Mouse (Mus musculus) MEL-GATA-1-ER (cell line): ENCODE measurements around the gene Prdx1.

Experiments used
- DNase-seq: peaks from one replicate; pipeline ENCODE4 v3.0.0-alpha.2; 2012; ENCODE audit warnings: low read depth; ENCODE audit errors: extremely low read depth

The Prdx1 gene

DNA sequence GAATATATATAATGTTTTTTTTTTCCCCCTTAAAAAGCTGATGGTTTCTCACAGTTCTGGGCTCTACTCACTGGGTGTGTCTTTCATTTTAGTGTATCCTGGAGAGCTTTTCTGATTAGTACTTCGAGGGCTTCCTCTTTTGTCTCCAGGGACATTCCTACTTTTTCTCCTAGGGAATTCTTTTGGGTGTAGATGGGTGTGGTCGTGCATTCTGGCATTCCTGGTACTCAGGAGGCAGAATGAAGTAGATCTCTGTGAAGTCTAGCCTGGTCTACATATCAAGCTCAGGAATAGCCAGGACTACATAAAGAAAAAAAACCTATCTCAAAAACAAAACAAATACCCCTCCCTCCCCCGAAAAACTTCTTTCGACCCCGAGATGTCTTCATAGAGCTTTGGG, 40.1 kb downstream of the Prdx1 start:
- DNase-seq = no peak

DNA sequence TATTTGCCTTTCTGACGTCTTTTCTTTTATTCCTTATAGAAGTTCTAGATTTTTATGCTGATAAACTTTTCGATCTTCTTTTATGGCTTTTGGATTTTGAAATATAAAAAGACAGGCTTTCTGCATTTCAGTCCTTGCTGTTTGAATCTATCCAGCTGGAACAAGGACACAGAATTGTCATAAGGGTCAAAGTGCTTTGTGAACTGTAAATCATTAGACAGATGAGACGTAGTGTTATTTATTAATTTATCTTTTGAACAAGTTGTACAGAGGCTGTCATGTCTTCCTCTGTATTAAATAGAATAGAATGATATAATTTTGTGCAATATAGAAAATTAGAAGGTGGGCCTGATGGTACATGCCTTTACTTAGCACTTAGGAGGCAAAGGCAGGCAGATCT, 42.1 kb downstream of the Prdx1 start:
- no peak for DNase-seq

DNA sequence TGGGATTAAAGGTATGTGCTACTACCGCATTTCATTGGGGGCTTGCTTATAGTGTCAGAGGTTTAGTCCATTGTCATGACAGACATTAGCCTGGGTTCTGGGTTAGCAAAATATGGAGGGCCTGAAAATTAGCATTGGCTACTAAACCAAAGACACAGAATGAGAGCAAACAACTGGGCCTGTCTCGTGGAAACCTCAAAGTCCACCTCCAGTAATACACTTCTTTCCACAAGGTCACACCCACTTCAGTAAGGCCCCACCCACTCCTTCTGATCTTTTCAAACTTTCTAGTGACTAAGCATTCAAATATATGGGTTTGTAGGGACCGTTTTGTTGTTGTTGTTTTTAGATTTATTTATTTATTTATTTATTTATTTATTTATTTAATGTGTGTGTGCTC, 44.2 kb downstream of the Prdx1 start:
- no peak for DNase-seq

DNA sequence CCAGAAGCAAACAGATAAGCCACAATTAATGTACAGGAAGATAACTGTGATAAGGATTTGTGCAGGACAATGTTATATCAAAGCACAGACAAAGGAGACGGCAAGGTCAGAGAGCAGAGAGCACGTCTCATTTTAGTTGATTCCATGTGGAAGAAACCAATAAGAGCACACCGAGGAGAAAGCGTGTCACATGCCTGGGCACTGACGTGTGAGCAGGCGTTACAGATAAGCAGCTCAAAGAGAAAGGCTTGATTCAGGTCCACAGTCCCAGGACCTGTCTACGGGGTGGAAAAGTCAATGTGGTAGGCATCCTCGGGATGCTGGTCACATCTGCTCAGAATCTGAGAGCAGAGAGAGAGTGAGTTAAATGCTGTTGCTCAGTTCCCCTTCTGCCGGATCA, 45.7 kb downstream of the Prdx1 start:
- no peak for DNase-seq

DNA sequence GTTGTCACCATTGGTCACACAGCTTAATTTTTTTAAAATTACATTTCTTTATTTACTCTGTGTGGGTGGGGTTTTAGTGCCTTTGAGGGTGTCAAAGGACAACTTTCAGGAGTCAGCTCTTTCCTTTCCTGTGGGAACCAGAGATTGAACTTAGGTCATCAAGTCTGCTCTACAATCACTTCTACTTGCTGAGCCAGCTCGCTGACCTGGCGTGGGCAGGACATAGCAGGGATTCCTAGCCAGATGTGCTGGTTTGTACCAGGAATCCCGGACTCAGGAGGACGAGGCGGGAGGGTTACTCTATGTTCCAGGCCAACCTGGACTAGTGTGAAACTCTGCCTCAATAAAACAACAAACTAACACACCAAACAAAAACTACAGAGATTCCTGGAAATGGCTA, 47.0 kb downstream of the Prdx1 start:
- no peak for DNase-seq

DNA sequence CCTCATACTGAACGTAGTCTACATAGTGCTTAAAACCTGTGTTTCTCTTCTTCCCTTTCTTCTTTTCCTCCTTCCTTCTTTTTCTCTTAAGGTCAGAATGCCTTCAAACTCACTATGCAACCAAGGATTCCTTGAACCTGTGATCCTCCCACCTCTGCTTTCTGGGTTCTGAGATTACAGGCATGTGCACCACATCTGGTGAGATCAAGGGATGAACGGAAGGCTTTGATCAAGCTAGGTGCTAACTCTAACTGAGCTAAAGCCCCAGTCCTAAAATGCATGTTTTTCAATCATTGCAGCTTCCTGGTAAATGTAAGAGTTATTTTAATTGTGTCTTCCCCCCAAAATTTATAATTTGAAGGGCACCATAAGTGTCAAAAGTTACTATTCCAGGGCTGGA, 49.7 kb downstream of the Prdx1 start:
- no peak for DNase-seq

DNA sequence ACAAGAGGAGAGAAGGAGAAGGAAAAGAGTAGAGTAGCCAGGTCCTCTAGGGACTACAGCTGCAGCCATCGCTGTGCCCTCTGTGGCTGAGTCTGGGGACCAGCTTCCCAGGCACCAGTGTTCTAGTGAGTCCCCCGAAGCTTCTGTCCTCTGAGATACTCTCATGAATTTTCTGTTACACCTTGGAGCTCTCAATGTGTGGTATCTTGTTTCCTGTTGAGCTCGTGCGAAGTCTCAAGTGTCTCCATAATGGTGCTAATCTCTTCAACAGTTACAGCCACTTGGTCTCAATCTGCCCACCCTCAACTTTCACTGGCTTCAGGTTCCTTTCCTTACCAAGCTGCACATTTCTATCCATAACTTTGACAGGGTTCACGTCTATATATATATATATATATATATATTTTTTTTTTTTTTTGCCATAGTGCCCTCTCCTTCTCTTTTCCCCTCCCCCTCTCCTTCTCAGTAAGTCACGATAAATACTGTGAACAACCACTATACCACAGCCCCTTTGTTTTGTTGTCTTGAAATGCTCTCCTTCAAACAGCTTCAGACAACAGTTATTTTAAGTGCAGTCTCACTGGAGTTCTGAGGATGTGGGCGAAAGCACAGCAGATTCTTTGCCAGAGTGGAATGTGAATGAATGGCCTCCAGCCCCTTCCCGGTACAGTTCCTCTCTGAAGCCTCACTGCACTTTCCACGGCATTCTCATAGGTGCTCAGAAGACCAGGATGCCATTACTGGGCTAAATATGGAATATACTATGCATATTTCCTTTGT, 53.8 kb downstream of the Prdx1 start:
- DNase-seq = no peak

DNA sequence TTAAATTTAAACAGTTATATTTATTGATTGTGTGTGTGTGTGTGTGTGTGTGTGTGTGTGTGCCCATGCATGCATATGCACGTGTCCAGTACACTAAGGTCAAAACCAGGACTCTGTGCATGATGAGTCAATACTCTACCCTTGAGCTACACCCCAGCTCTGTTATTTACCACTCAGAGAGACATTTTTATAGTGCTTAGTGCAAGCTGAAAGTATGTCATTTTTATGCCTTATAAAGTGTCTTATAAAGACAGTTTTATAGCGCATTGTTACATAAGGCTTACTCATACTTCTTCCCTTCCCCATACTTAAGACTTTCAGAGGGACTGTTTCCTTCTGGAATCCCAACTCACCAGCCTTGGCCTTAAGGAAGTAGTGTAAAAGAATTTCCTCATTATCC, 64.4 kb downstream of the Prdx1 start:
- no peak for DNase-seq
